28 mouse cellular contexts compared by ENCODE assay signal in genomic region chr5:90760844-90761243, GRCm38 (mm10). TPM values are rescaled to one million over a fixed set of nuclear protein-coding genes. Genes with fewer than 3 reads are reported as not detected.
A peak's percentile ranks its signal among the peaks of the same experiment; 100 is the strongest.
DNase-seq lines count a peak whose midpoint lies in the region; ATAC-seq and TF ChIP-seq lines count a peak whose summit lies in the region.
"Had no signal": no experiment of that assay in that cellular context is flagged by ENCODE, and none has a peak within 500 bp of the region (broad histone marks: within the 10 kb centered on the region; RNA-seq: fewer than 3 reads in every experiment).

No protein-coding gene starts in this region.

- no peak overlapping the region for H3K9ac ChIP-seq in MEL (ENCODE audit: control insufficient read depth, low read depth, low read length, poor library complexity, severe bottlenecking)
- H3K9ac ChIP-seq: embryonic facial prominence, embryonic 13.5 days; embryonic facial prominence, embryonic 15.5 days; forebrain, embryonic 12.5 days had no signal

- ATAC-seq in granulocyte monocyte progenitor cell, adult 5-6 weeks (replicated peaks; ENCODE audit: poor library complexity, severe bottlenecking) = peak; percentile 42; the same call in 1 of the 2 replicates
- no peak for ATAC-seq in CD4-positive, CD25-positive, alpha-beta regulatory T cell, adult 4 months
- ATAC-seq: forebrain, embryonic 14.5 days; forebrain, embryonic 16.5 days had no signal

- no peaks in the 10 kb centered on the region for H3K79me2 ChIP-seq in MEL (ENCODE audit: control insufficient read depth, insufficient read depth, low read length, poor library complexity)

- TF ChIP-seq CTCF in MEL (IDR thresholded peaks at IDR 0.05 in 2 of 3, conservative IDR thresholded peaks at IDR 0.05 in 1 of 3; ENCODE audit: control insufficient read depth in 1 of 3, insufficient read depth in 1 of 3, low read depth in 2 of 3, low read length in 3 of 3, poor library complexity in 1 of 3, severe bottlenecking in 1 of 3) = no peak

- H3K9me3 ChIP-seq in MEL (replicated peaks; ENCODE audit: insufficient read depth, low read length) = no peaks in the 10 kb centered on the region
- H3K9me3 ChIP-seq in megakaryocyte, embryonic 14.5 days = no peaks in the 10 kb centered on the region
- H3K9me3 ChIP-seq: embryonic facial prominence, embryonic 13.5 days; embryonic facial prominence, embryonic 15.5 days; forebrain, embryonic 10.5 days; forebrain, embryonic 12.5 days; G1E had no signal

- no peak overlapping the region for H3K4me3 ChIP-seq in MEL (ENCODE audit: control insufficient read depth in 1 of 2, insufficient read depth in 1 of 2, low read depth in 2 of 2, low read length in 2 of 2)
- peak overlapping the region; percentile 81 for H3K4me3 ChIP-seq in megakaryocyte, embryonic 14.5 days (replicated peaks)
- H3K4me3 ChIP-seq: embryonic facial prominence, embryonic 13.5 days; embryonic facial prominence, embryonic 15.5 days; erythroblast, embryonic 14.5 days; forebrain, embryonic 10.5 days; forebrain, embryonic 12.5 days had no signal

- peaks cover 0 to 12% of the 10 kb centered on the region in 2 experiments for H3K4me1 ChIP-seq in MEL (ENCODE audit: control insufficient read depth in 1 of 2, insufficient read depth in 2 of 2, low read length in 2 of 2)
- H3K4me1 ChIP-seq in megakaryocyte, embryonic 14.5 days = peaks cover 74% of the 10 kb centered on the region

- H3K27me3 ChIP-seq in MEL (ENCODE audit: control insufficient read depth in 1 of 2, insufficient read depth in 2 of 2, low read length in 2 of 2) = no peaks in the 10 kb centered on the region
- H3K27me3 ChIP-seq in megakaryocyte, embryonic 14.5 days (replicated peaks) = no peaks in the 10 kb centered on the region
- H3K27me3 ChIP-seq: CH12.LX had no signal

- H3K27ac ChIP-seq in MEL (ENCODE audit: control insufficient read depth, low read depth, low read length) = no peak overlapping the region
- H3K27ac ChIP-seq: embryonic facial prominence, embryonic 13.5 days; embryonic facial prominence, embryonic 15.5 days; forebrain, embryonic 10.5 days; forebrain, embryonic 12.5 days had no signal

- peak; percentile 28 for DNase-seq in MEL (ENCODE audit: low read depth, low spot score)
- DNase-seq in left cerebral cortex, adult 11 months (ENCODE audit: low spot score) = no peak
- DNase-seq: adrenal gland, adult 2 months; adrenal gland, postnatal 10 days; adrenal gland, postnatal 25 days; cerebellum, adult 11 months; cerebellum, adult 18-20 months; cerebellum, adult 8-10 months; cerebellum, adult 9-11 months; cerebellum, postnatal 14 days; cerebellum, postnatal 36 days; embryo, embryonic 11 days had no signal

- H3K36me3 ChIP-seq in MEL (ENCODE audit: control insufficient read depth in 1 of 2, insufficient read depth in 2 of 2, low read length in 2 of 2) = peaks cover 0 to 12% of the 10 kb centered on the region in 2 experiments; a peak in 2 of 4 replicates
- H3K36me3 ChIP-seq in megakaryocyte, embryonic 14.5 days (replicated peaks; ENCODE audit: low read length) = peaks cover 9% of the 10 kb centered on the region
- H3K36me3 ChIP-seq: embryonic facial prominence, embryonic 13.5 days; embryonic facial prominence, embryonic 15.5 days; forebrain, embryonic 10.5 days; forebrain, embryonic 12.5 days; G1E had no signal

- TF ChIP-seq RAD21 in MEL (IDR thresholded peaks at IDR 0.05; ENCODE audit: low read depth, low read length) = no peak

- no peak for TF ChIP-seq POLR2A in MEL (IDR thresholded peaks at IDR 0.05; ENCODE audit: control insufficient read depth in 1 of 2, insufficient read depth in 1 of 2, low read depth in 1 of 2, low read length in 2 of 2, poor library complexity in 1 of 2)

- TF ChIP-seq EP300 in MEL (IDR thresholded peaks at IDR 0.05; ENCODE audit: low read depth in 1 of 2, low read length in 2 of 2) = no peak

TF ChIP-seq in MEL, 35 proteins besides CTCF, POLR2A, EP300 and RAD21:
- TF ChIP-seq KAT2A (conservative IDR thresholded peaks at IDR 0.05; ENCODE audit: low read depth, low read length) = no peak
- no peak for TF ChIP-seq USF2 (IDR thresholded peaks at IDR 0.05; ENCODE audit: borderline replicate concordance in 1 of 2, insufficient read depth in 1 of 2, low read depth in 1 of 2, low read length in 2 of 2)
- TF ChIP-seq ELF1 (IDR thresholded peaks at IDR 0.05; ENCODE audit: low read depth, low read length) = no peak
- TF ChIP-seq MEF2A (IDR thresholded peaks at IDR 0.05; ENCODE audit: extremely low read depth, insufficient replicate concordance, low read depth, low read length, poor library complexity, severe bottlenecking) = no peak
- no peak for TF ChIP-seq MXI1 (IDR thresholded peaks at IDR 0.05; ENCODE audit: low read depth, low read length)
- no peak for TF ChIP-seq BHLHE40 (IDR thresholded peaks at IDR 0.05; ENCODE audit: borderline replicate concordance, low read depth, low read length)
- TF ChIP-seq TAL1 (IDR thresholded peaks at IDR 0.05; ENCODE audit: low read length) = no peak
- TF ChIP-seq GABPA (IDR thresholded peaks at IDR 0.05; ENCODE audit: low read depth, low read length) = no peak
- no peak for TF ChIP-seq MAFK (IDR thresholded peaks at IDR 0.05; ENCODE audit: borderline replicate concordance, low read depth, low read length)

RNA-seq across cellular contexts. Expression of gene Cxcl5, which starts 1.7 kb away (rescaled TPM):
- total RNA-seq in MEL (2012; rRNA removed) = not detected in 2 replicates
- not detected for polyA plus RNA-seq in MEL (2012; ENCODE audit: insufficient read depth in 1 of 2, insufficient read length in 2 of 2, low read depth in 1 of 2, low replicate concordance in 2 of 2, missing spikeins in 1 of 2)
- total RNA-seq in granulocyte monocyte progenitor cell, adult 5-6 weeks (2014; fragmentation: Nextera tagmentation) = not detected in 2 replicates
- total RNA-seq in granulocyte monocyte progenitor cell, adult 5-6 weeks (2017) = not detected in 2 replicates
- polyA plus RNA-seq in megakaryocyte, embryonic 14.5 days (2012; ENCODE audit: insufficient read depth, low replicate concordance) = 0.36 TPM in 1 of 2 replicates, not detected in the other
- polyA plus RNA-seq in CD4-positive, CD25-positive, alpha-beta regulatory T cell, adult 4 months (2017; shearing (Covaris generic)) = not detected
- total RNA-seq: adrenal gland, adult 2 months; adrenal gland, postnatal 10 days; adrenal gland, postnatal 25 days; adrenal gland, postnatal 4 days; CH12.LX; common myeloid progenitor, adult 5-6 weeks; G1E had no signal
- polyA plus RNA-seq: adrenal gland, adult 2 months; erythroblast, embryonic 14.5 days; forebrain, embryonic 12.5 days; G1E had no signal

RNA-seq across cellular contexts. Expression of gene Ppbp, which starts 7.5 kb away (rescaled TPM):
- total RNA-seq in MEL (2012; rRNA removed) = 0.12 TPM in 1 of 2 replicates, not detected in the other
- polyA plus RNA-seq in MEL (2012; ENCODE audit: insufficient read depth in 1 of 2, insufficient read length in 2 of 2, low read depth in 1 of 2, low replicate concordance in 2 of 2, missing spikeins in 1 of 2) = not detected
- not detected in 2 replicates for total RNA-seq in granulocyte monocyte progenitor cell, adult 5-6 weeks (2014; fragmentation: Nextera tagmentation)
- not detected in 2 replicates for total RNA-seq in granulocyte monocyte progenitor cell, adult 5-6 weeks (2017)
- 127 and 345 TPM in 2 replicates for polyA plus RNA-seq in megakaryocyte, embryonic 14.5 days (2012; ENCODE audit: insufficient read depth, low replicate concordance)
- not detected for polyA plus RNA-seq in CD4-positive, CD25-positive, alpha-beta regulatory T cell, adult 4 months (2017; shearing (Covaris generic))
- total RNA-seq: CH12.LX had no signal

RNA-seq across cellular contexts. Expression of gene Pf4, which starts 11.4 kb away (rescaled TPM):
- total RNA-seq in MEL (2012; rRNA removed) = 253 and 283 TPM in 2 replicates
- polyA plus RNA-seq in MEL (2012; ENCODE audit: insufficient read depth in 1 of 2, insufficient read length in 2 of 2, low read depth in 1 of 2, low replicate concordance in 2 of 2, missing spikeins in 1 of 2) = 100 to 1,000 TPM in 1 of 2 experiments, not detected in 1; 393 TPM
- total RNA-seq in granulocyte monocyte progenitor cell, adult 5-6 weeks (2014; fragmentation: Nextera tagmentation) = 5.8 TPM in 1 of 2 replicates, not detected in the other
- 2.4 and 6.6 TPM in 2 replicates for total RNA-seq in granulocyte monocyte progenitor cell, adult 5-6 weeks (2017)
- 1,238 and 4,927 TPM in 2 replicates for polyA plus RNA-seq in megakaryocyte, embryonic 14.5 days (2012; ENCODE audit: insufficient read depth, low replicate concordance)
- not detected for polyA plus RNA-seq in CD4-positive, CD25-positive, alpha-beta regulatory T cell, adult 4 months (2017; shearing (Covaris generic))
- total RNA-seq: CH12.LX had no signal
- polyA plus RNA-seq: C2C12 had no signal

RNA-seq across cellular contexts. Expression of gene Cxcl3, which starts 25.1 kb away (rescaled TPM):
- total RNA-seq in MEL (2012; rRNA removed) = not detected in 2 replicates
- not detected for polyA plus RNA-seq in MEL (2012; ENCODE audit: insufficient read depth in 1 of 2, insufficient read length in 2 of 2, low read depth in 1 of 2, low replicate concordance in 2 of 2, missing spikeins in 1 of 2)
- total RNA-seq in granulocyte monocyte progenitor cell, adult 5-6 weeks (2014; fragmentation: Nextera tagmentation) = not detected in 2 replicates
- 0.21 TPM in 1 of 2 replicates, not detected in the other for total RNA-seq in granulocyte monocyte progenitor cell, adult 5-6 weeks (2017)
- polyA plus RNA-seq in megakaryocyte, embryonic 14.5 days (2012; ENCODE audit: insufficient read depth, low replicate concordance) = 13.4 and 15.8 TPM in 2 replicates
- under 1 TPM in 1 of 2 experiments, not detected in 1; 0.44 TPM for polyA plus RNA-seq in CD4-positive, CD25-positive, alpha-beta regulatory T cell, adult 4 months (2017; shearing (Covaris generic))
- total RNA-seq: adrenal gland, adult 2 months; adrenal gland, postnatal 10 days; adrenal gland, postnatal 25 days; adrenal gland, postnatal 4 days; CH12.LX had no signal
- polyA plus RNA-seq: brain, embryonic 14.5 days; C2C12; forebrain, embryonic 10.5 days; forebrain, embryonic 12.5 days; forebrain, embryonic 14.5 days had no signal

RNA-seq across cellular contexts. Expression of gene Cxcl15, which starts 33.5 kb away (rescaled TPM):
- not detected in 2 replicates for total RNA-seq in MEL (2012; rRNA removed)
- polyA plus RNA-seq in MEL (2012; ENCODE audit: insufficient read depth in 1 of 2, insufficient read length in 2 of 2, low read depth in 1 of 2, low replicate concordance in 2 of 2, missing spikeins in 1 of 2) = not detected
- total RNA-seq in granulocyte monocyte progenitor cell, adult 5-6 weeks (2014; fragmentation: Nextera tagmentation) = not detected in 2 replicates
- not detected in 2 replicates for total RNA-seq in granulocyte monocyte progenitor cell, adult 5-6 weeks (2017)
- not detected in 2 replicates for polyA plus RNA-seq in megakaryocyte, embryonic 14.5 days (2012; ENCODE audit: insufficient read depth, low replicate concordance)
- polyA plus RNA-seq in CD4-positive, CD25-positive, alpha-beta regulatory T cell, adult 4 months (2017; shearing (Covaris generic)) = not detected
- total RNA-seq: adrenal gland, adult 2 months; adrenal gland, postnatal 10 days; adrenal gland, postnatal 25 days; adrenal gland, postnatal 4 days; CH12.LX; common myeloid progenitor, adult 5-6 weeks had no signal
- polyA plus RNA-seq: adrenal gland, adult 2 months; brain, embryonic 14.5 days; C2C12; erythroblast, embryonic 14.5 days; forebrain, embryonic 10.5 days; forebrain, embryonic 12.5 days; forebrain, embryonic 14.5 days; forebrain, embryonic 16.5 days; G1E had no signal

Comparison
In these comparisons a context has a peak if more than half of its experiments do, and no peak if none do; other contexts are left out.
1. RNA of gene Ppbp, which starts 7.5 kb away (polyA plus RNA-seq): 127 to 345 TPM in megakaryocyte, embryonic 14.5 days; not detected in MEL and not detected in CD4-positive, CD25-positive, alpha-beta regulatory T cell, adult 4 months; every median in the first group is over 100 times any median in the second.